Mouse (Mus musculus) cortical plate, adult 2 months (tissue): ENCODE results near the gene Nkpd1.

Source experiments
- CTCF ChIP-seq: fragments of 200-500 bp; IDR thresholded peaks from 2 replicates; pipeline ENCODE4 v1.5.1; 2011; ENCODE audit warnings: mild to moderate bottlenecking, control low read depth, low read length; ENCODE audit not compliant: insufficient read depth; ENCODE audit errors: extremely low read depth
- POLR2A ChIP-seq: fragments of 200-500 bp; IDR thresholded peaks from 2 replicates; pipeline ENCODE4 v1.6.1; 2011; ENCODE audit warnings: mild to moderate bottlenecking, low read length, control low read depth; ENCODE audit not compliant: insufficient read depth; ENCODE audit errors: extremely low read depth

DNA sequence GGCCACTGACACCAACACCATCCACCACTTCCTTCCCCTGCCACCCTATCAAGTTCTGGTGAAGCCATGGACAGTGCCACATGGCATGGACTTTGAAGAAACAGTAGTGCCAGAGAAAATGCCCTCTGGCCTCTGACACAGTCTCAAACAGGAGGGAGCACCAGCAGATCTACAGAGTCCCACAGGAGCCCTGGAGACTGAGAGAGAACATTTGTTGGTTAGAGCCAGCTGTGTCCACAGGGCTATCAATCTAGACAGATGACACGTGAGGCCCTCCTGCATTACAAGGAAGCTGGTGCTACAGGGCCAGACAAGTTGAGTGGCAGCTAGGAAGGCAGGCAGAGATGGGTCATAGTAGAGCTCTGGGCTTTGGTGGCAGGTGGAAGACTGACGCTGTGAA lies 34.8 kb downstream of the Nkpd1 start:
- no peak for TF ChIP-seq POLR2A
- no peak for TF ChIP-seq CTCF
